8 mouse cellular contexts compared by ENCODE assay signal in the genomic region with DNA sequence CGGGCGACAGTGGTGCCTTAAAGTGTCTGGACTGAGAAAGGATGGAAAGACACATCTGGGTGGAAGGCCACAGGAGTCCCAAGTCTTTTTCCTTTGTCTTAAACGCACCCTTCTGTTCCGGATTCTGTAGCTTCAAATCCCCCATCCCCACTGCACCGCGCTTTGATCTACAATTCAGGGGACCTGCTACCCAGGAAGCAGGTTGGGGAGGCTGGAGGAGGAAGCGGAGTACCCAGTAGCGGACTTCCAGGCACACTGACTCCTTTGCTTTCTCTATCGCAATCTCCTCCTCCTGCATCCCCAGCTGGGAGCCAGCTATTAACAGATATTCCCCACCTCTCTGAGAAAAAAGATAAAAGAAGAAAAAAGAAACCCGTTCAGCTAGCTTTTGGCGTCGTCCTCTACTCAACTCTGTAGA. TPM values are rescaled to one million over a fixed set of nuclear protein-coding genes. Genes with fewer than 3 reads are reported as not detected.
DNase-seq lines count a peak whose midpoint lies in the region; ATAC-seq lines count a peak whose summit lies in the region.

No protein-coding gene starts in this region.

- H3K27ac ChIP-seq in embryonic facial prominence, embryonic 10.5 days (replicated peaks), result peak overlapping the region; percentile 86
- peak overlapping the region; percentile 84 for H3K27ac ChIP-seq in hindbrain, embryonic 13.5 days
- peak overlapping the region; percentile 31 for H3K27ac ChIP-seq in midbrain, embryonic 15.5 days

- H3K4me3 ChIP-seq in embryonic facial prominence, embryonic 10.5 days, result peak overlapping the region; percentile 50
- peak overlapping the region; percentile 44 for H3K4me3 ChIP-seq in hindbrain, embryonic 13.5 days
- H3K4me3 ChIP-seq in midbrain, embryonic 15.5 days, result peak overlapping the region; percentile 31

- peaks cover 80% of the 10 kb centered on the region for H3K27me3 ChIP-seq in embryonic facial prominence, embryonic 10.5 days (replicated peaks; ENCODE audit: low read depth, poor library complexity, severe bottlenecking)
- 0 out of 2 replicates have a peak, but pooled peaks cover 5% of the 10 kb centered on the region for H3K27me3 ChIP-seq in hindbrain, embryonic 13.5 days
- H3K27me3 ChIP-seq in midbrain, embryonic 15.5 days (replicated peaks), result 0 out of 2 replicates have a peak, but pooled peaks cover 4% of the 10 kb centered on the region

- no peaks in the 10 kb centered on the region for H3K9me3 ChIP-seq in embryonic facial prominence, embryonic 10.5 days
- no peaks in the 10 kb centered on the region for H3K9me3 ChIP-seq in hindbrain, embryonic 13.5 days
- no peaks in the 10 kb centered on the region for H3K9me3 ChIP-seq in midbrain, embryonic 15.5 days

- WGBS in embryonic facial prominence, embryonic 10.5 days, result 1% methylated on average over 12 of the region's 12 CpGs
- 1% methylated on average over 12 of the region's 12 CpGs for WGBS in hindbrain, embryonic 13.5 days
- under 1% methylated on average over 12 of the region's 12 CpGs for WGBS in midbrain, embryonic 15.5 days

- no peaks in the 10 kb centered on the region for H3K36me3 ChIP-seq in embryonic facial prominence, embryonic 10.5 days (replicated peaks)
- no peaks in the 10 kb centered on the region for H3K36me3 ChIP-seq in hindbrain, embryonic 13.5 days
- H3K36me3 ChIP-seq in midbrain, embryonic 15.5 days (replicated peaks), result no peaks in the 10 kb centered on the region

- peak overlapping the region; percentile 92 for H3K4me2 ChIP-seq in hindbrain, embryonic 13.5 days
- peak overlapping the region; percentile 81 for H3K4me2 ChIP-seq in midbrain, embryonic 15.5 days

- H3K9ac ChIP-seq in hindbrain, embryonic 13.5 days, result peak overlapping the region; percentile 79
- H3K9ac ChIP-seq in midbrain, embryonic 15.5 days, result peak overlapping the region; percentile 28

- peaks cover 85% of the 10 kb centered on the region for H3K4me1 ChIP-seq in embryonic facial prominence, embryonic 10.5 days
- peaks cover 65% of the 10 kb centered on the region for H3K4me1 ChIP-seq in hindbrain, embryonic 13.5 days (replicated peaks)
- peaks cover 48% of the 10 kb centered on the region for H3K4me1 ChIP-seq in midbrain, embryonic 15.5 days

- DNase-seq in layer of hippocampus, adult 11-12 months (ENCODE audit: low spot score), result peak; percentile 19
- DNase-seq in layer of hippocampus, adult 8-10 months (ENCODE audit: low spot score in 2 of 2), result no peak
- DNase-seq in embryonic facial prominence, embryonic 10.5 days (ENCODE audit: low spot score), result no peak
- DNase-seq in gastrocnemius, postnatal 10 days, result no peak
- no peak for DNase-seq in yolk sac, embryonic 10.5 days (ENCODE audit: low spot score)
- no peak for DNase-seq in MN1 (ENCODE audit: low spot score)

- ATAC-seq in hindbrain, embryonic 13.5 days (ENCODE audit: low FRiP score), result peak; percentile 21; the same call in 1 of the 2 replicates
- peak; percentile 22 for ATAC-seq in midbrain, embryonic 15.5 days (replicated peaks)

RNA-seq across cellular contexts. Expression of gene Nr2f1, which starts 10.1 kb away (rescaled TPM):
- total RNA-seq in layer of hippocampus, adult 8-10 months (2022), result 10 to 100 TPM; 75.7 to 85.1 (median 81.4) TPM
- 54.4 and 58.6 TPM in 2 replicates for polyA plus RNA-seq in embryonic facial prominence, embryonic 10.5 days (2016; fragmentation: Nextera tagmentation; extraction: Ambion mirVana)
- 68.9 and 71.3 TPM in 2 replicates for polyA plus RNA-seq in hindbrain, embryonic 13.5 days (2015; fragmentation: Nextera tagmentation; extraction: Ambion mirVana)
- polyA plus RNA-seq in midbrain, embryonic 15.5 days (2015; fragmentation: Nextera tagmentation; extraction: Ambion mirVana), result 58.4 and 61.2 TPM in 2 replicates
- 1 to 10 TPM; 3.0 to 3.3 TPM for total RNA-seq in gastrocnemius, postnatal 10 days (2021)

Comparison
In these comparisons a context has a peak if more than half of its experiments do, and no peak if none do; other contexts are left out.
1. H3K27ac ChIP-seq: peak in every context shown above with its lines; median percentile 86 in embryonic facial prominence, embryonic 10.5 days; 84 in hindbrain, embryonic 13.5 days; 31 in midbrain, embryonic 15.5 days.